Mouse (Mus musculus): ENCODE results near the gene P2ry12. TPM values are rescaled to one million over a fixed set of nuclear protein-coding genes. Genes with fewer than 3 reads are reported as not detected.

P2ry12 gene
- total and polyA plus RNA-seq, 2 experiments from 2014 or later = 10.4 to 11.8 TPM

- Histone ChIP-seq H3K4me2 (ENCODE audit: low read depth) (no peak overlapping the region), H3K27ac (ENCODE audit: low read depth, low read length) (no peak overlapping the region), H3K27me3 (ENCODE audit: insufficient read depth, low read length) (no peaks in the 10 kb centered on the region), H3K4me3 (ENCODE audit: low read depth, low read length) (no peak overlapping the region), H3K36me3 (ENCODE audit: insufficient read depth) (peaks cover 13% of the 10 kb centered on the region), H3K9ac (no peak overlapping the region), H3K9me3 (ENCODE audit: low read length) (no peaks in the 10 kb centered on the region), H3K4me1 (ENCODE audit: insufficient read depth) (0 out of 2 replicates have a peak, but pooled peaks cover 2% of the 10 kb centered on the region)
- DNase-seq = no peak
- no peak for TF ChIP-seq CTCF (IDR thresholded peaks at IDR 0.05; ENCODE audit: low read depth)
- no peak for ATAC-seq
- WGBS = 86% methylated on average over 2 of the region's 2 CpGs
These were observed 746 bp upstream of the P2ry12 start for GRCm38 (mm10) chr3:59263417-59263816.

DNA sequence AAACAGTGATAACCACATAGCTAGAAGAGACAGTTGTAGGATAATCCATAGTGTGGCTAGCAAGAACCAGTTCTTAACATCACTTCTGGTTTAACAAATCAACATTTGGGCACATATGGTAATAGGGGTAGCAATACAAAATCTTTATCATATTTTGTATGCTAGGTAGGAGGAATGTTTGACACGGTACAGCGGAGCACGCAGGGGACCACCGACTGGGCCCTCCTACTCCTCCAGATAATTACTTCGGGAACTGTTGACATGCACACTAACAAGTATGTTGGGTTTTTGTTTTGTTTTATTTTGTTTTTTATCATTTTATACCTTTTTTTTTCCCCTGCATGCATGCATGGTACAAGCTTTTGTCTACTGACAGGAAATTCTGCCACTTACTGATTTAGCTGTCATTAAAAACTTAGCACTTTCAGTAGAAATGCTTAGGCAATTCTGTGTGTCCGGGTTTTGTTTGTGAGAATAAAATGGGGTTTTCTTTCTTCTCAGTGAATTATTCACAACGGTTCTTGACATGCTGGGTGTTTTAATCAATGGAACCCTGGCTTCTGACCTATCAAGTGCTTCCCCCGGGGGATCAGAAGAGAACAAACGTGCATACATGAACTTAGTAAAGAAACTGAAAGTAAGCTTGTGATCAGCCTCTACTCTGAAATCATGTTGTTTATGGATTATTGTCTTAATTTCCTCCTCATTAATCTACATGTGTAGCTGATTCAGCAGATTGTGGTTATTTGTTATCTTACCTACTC, 780 bp downstream of the P2ry12 start:
- Histone ChIP-seq H3K9me3 (ENCODE audit: low read length) (no peaks in the 10 kb centered on the region), H3K4me1 (ENCODE audit: insufficient read depth) (0 out of 2 replicates have a peak, but pooled peaks cover 2% of the 10 kb centered on the region), H3K27ac (ENCODE audit: low read depth, low read length) (no peak overlapping the region), H3K9ac (no peak overlapping the region), H3K36me3 (ENCODE audit: insufficient read depth) (peaks cover 7% of the 10 kb centered on the region), H3K4me2 (ENCODE audit: low read depth) (no peak overlapping the region), H3K27me3 (ENCODE audit: insufficient read depth, low read length) (no peaks in the 10 kb centered on the region), H3K4me3 (ENCODE audit: low read depth, low read length) (no peak overlapping the region)
- WGBS = 23% methylated on average over 9 of the region's 9 CpGs
- no peak for DNase-seq
- TF ChIP-seq CTCF (IDR thresholded peaks at IDR 0.05; ENCODE audit: low read depth) = no peak
- ATAC-seq = no peak

DNA sequence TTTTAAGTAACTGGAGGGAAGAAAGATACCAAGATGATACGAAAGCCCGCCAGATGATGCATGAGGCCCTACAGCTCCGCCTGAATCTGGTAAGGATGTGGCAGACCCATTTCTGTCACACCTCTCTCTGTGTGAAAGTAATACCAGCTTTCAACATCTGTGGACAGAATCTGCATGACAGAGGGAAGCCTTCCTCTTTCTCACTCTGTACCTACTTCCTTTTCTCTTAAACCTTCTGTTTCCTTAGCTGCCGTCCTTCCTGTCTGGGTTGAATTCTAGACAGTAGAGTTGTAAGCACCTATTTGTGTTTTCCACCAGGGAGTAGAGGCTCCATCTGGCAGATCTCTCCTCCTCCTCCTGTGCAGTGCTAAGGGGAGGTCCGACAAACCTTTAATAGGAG, 1.9 kb downstream of the P2ry12 start:
- peaks cover 7% of the 10 kb centered on the region for H3K36me3 ChIP-seq (ENCODE audit: insufficient read depth)
- 74% methylated on average over 5 of the region's 5 CpGs for WGBS
- H3K9me3 ChIP-seq (ENCODE audit: low read length) = no peaks in the 10 kb centered on the region
- H3K4me2 ChIP-seq (ENCODE audit: low read depth) = no peak overlapping the region
- no peak overlapping the region for H3K9ac ChIP-seq
- no peak for DNase-seq
- H3K4me3 ChIP-seq (ENCODE audit: low read depth, low read length) = no peak overlapping the region
- no peak for TF ChIP-seq CTCF (IDR thresholded peaks at IDR 0.05; ENCODE audit: low read depth)
- ATAC-seq = no peak
- 0 out of 2 replicates have a peak, but pooled peaks cover 2% of the 10 kb centered on the region for H3K4me1 ChIP-seq (ENCODE audit: insufficient read depth)
- H3K27me3 ChIP-seq (ENCODE audit: insufficient read depth, low read length) = no peaks in the 10 kb centered on the region
- no peak overlapping the region for H3K27ac ChIP-seq (ENCODE audit: low read depth, low read length)

- H3K4me2 ChIP-seq (ENCODE audit: low read depth) = no peak overlapping the region
- no peaks in the 10 kb centered on the region for H3K36me3 ChIP-seq (ENCODE audit: insufficient read depth)
- H3K9ac ChIP-seq = no peak overlapping the region
- WGBS = 87% methylated on average over 20 of the region's 20 CpGs
- H3K27me3 ChIP-seq (ENCODE audit: insufficient read depth, low read length) = no peaks in the 10 kb centered on the region
- H3K27ac ChIP-seq (ENCODE audit: low read depth, low read length) = no peak overlapping the region
- 0 out of 2 replicates have a peak, but pooled peaks cover 2% of the 10 kb centered on the region for H3K4me1 ChIP-seq (ENCODE audit: insufficient read depth)
- no peaks in the 10 kb centered on the region for H3K9me3 ChIP-seq (ENCODE audit: low read length)
- DNase-seq = no peak
- no peak for ATAC-seq
- no peak for TF ChIP-seq CTCF (IDR thresholded peaks at IDR 0.05; ENCODE audit: low read depth)
- H3K4me3 ChIP-seq (ENCODE audit: low read depth, low read length) = no peak overlapping the region
These were observed 4.7 kb downstream of the P2ry12 start for GRCm38 (mm10) chr3:59257740-59258664.

GRCm38 (mm10) chr3:59250454-59250853, 12.2 kb downstream of the P2ry12 start:
- Histone ChIP-seq H3K4me2 (ENCODE audit: low read depth) (no peak overlapping the region), H3K4me1 (ENCODE audit: insufficient read depth) (no peaks in the 10 kb centered on the region), H3K4me3 (ENCODE audit: low read depth, low read length) (no peak overlapping the region), H3K9ac (no peak overlapping the region), H3K27me3 (ENCODE audit: insufficient read depth, low read length) (no peaks in the 10 kb centered on the region), H3K9me3 (ENCODE audit: low read length) (no peaks in the 10 kb centered on the region), H3K27ac (ENCODE audit: low read depth, low read length) (no peak overlapping the region), H3K36me3 (ENCODE audit: insufficient read depth) (no peaks in the 10 kb centered on the region)
- no peak for TF ChIP-seq CTCF (IDR thresholded peaks at IDR 0.05; ENCODE audit: low read depth)
- DNase-seq (no peak), ATAC-seq (no peak)
- 98% methylated on average over 1 of the region's 1 CpGs for WGBS

- no peak for TF ChIP-seq CTCF (IDR thresholded peaks at IDR 0.05; ENCODE audit: low read depth)
- H3K9me3 ChIP-seq (ENCODE audit: low read length) = no peaks in the 10 kb centered on the region
- no peak for DNase-seq
- ATAC-seq = no peak
- H3K4me3 ChIP-seq (ENCODE audit: low read depth, low read length) = no peak overlapping the region
- H3K9ac ChIP-seq = no peak overlapping the region
- no peaks in the 10 kb centered on the region for H3K36me3 ChIP-seq (ENCODE audit: insufficient read depth)
- no peaks in the 10 kb centered on the region for H3K4me1 ChIP-seq (ENCODE audit: insufficient read depth)
- no peak overlapping the region for H3K4me2 ChIP-seq (ENCODE audit: low read depth)
- H3K27me3 ChIP-seq (ENCODE audit: insufficient read depth, low read length) = no peaks in the 10 kb centered on the region
- WGBS = 89% methylated on average over 6 of the region's 6 CpGs
- no peak overlapping the region for H3K27ac ChIP-seq (ENCODE audit: low read depth, low read length)
These were observed 14.6 kb downstream of the P2ry12 start for GRCm38 (mm10) chr3:59248031-59248430.

- no peak for TF ChIP-seq CTCF (IDR thresholded peaks at IDR 0.05; ENCODE audit: low read depth)
- 71% methylated on average over 6 of the region's 6 CpGs for WGBS
- no peaks in the 10 kb centered on the region for H3K27me3 ChIP-seq (ENCODE audit: insufficient read depth, low read length)
- H3K4me1 ChIP-seq (ENCODE audit: insufficient read depth) = no peaks in the 10 kb centered on the region
- DNase-seq (no peak), ATAC-seq (no peak)
- H3K36me3 ChIP-seq (ENCODE audit: insufficient read depth) = no peaks in the 10 kb centered on the region
- H3K4me2 ChIP-seq (ENCODE audit: low read depth) = no peak overlapping the region
- H3K4me3 ChIP-seq (ENCODE audit: low read depth, low read length) = no peak overlapping the region
- no peak overlapping the region for H3K9ac ChIP-seq
- no peak overlapping the region for H3K27ac ChIP-seq (ENCODE audit: low read depth, low read length)
- no peaks in the 10 kb centered on the region for H3K9me3 ChIP-seq (ENCODE audit: low read length)
These were observed 19.3 kb downstream of the P2ry12 start for GRCm38 (mm10) chr3:59243384-59243783.

Data from forebrain, postnatal 0 days (tissue).